8 mouse cellular contexts compared by ENCODE assay signal in genomic region chr8:12395071-12396031, GRCm38 (mm10). TPM values are rescaled to one million over a fixed set of nuclear protein-coding genes. Genes with fewer than 3 reads are reported as not detected.
DNase-seq lines count a peak whose midpoint lies in the region; ATAC-seq lines count a peak whose summit lies in the region.
"Had no signal": no experiment of that assay in that cellular context is flagged by ENCODE, and none has a peak within 500 bp of the region (broad histone marks: within the 10 kb centered on the region; RNA-seq: fewer than 3 reads in every experiment).

Sox1 (plus strand) TSS chr8:12395295.

- H3K36me3 ChIP-seq in megakaryocyte, embryonic 14.5 days (replicated peaks; ENCODE audit: low read length) = no peaks in the 10 kb centered on the region
- no peaks in the 10 kb centered on the region; the same call in 1 of the 2 replicates for H3K36me3 ChIP-seq in embryonic facial prominence, embryonic 10.5 days (replicated peaks)
- no peaks in the 10 kb centered on the region for H3K36me3 ChIP-seq in hindbrain, embryonic 14.5 days (replicated peaks; ENCODE audit: control insufficient read depth, insufficient read depth)
- no peaks in the 10 kb centered on the region for H3K36me3 ChIP-seq in limb, embryonic 13.5 days

- H3K27me3 ChIP-seq in megakaryocyte, embryonic 14.5 days (replicated peaks) = peaks cover 95% of the 10 kb centered on the region
- peaks cover 100% of the 10 kb centered on the region for H3K27me3 ChIP-seq in embryonic facial prominence, embryonic 10.5 days (replicated peaks; ENCODE audit: low read depth, poor library complexity, severe bottlenecking)
- peaks cover 80% of the 10 kb centered on the region for H3K27me3 ChIP-seq in hindbrain, embryonic 14.5 days (ENCODE audit: control insufficient read depth, insufficient read depth, low read length)
- peaks cover 96% of the 10 kb centered on the region for H3K27me3 ChIP-seq in limb, embryonic 13.5 days

- H3K4me3 ChIP-seq in megakaryocyte, embryonic 14.5 days (replicated peaks) = peak within 1 kb of the TSS; percentile 28
- peak within 1 kb of the TSS; percentile 61 for H3K4me3 ChIP-seq in embryonic facial prominence, embryonic 10.5 days
- H3K4me3 ChIP-seq in hindbrain, embryonic 14.5 days (replicated peaks; ENCODE audit: low read length) = peak within 1 kb of the TSS; percentile 44
- peak within 1 kb of the TSS; percentile 44 for H3K4me3 ChIP-seq in limb, embryonic 13.5 days
- H3K4me3 ChIP-seq: myocyte had no signal

- peak; percentile 89 for DNase-seq in embryonic facial prominence, embryonic 10.5 days (ENCODE audit: low spot score)
- peak; percentile 78 for DNase-seq in hindbrain, embryonic 14.5 days (ENCODE audit: low spot score)
- DNase-seq in right cerebral cortex, adult 18-20 months = peak; percentile 80
- no peak for DNase-seq in urinary bladder, postnatal 14 days (ENCODE audit: low spot score)

- H3K9me3 ChIP-seq in megakaryocyte, embryonic 14.5 days = 0 out of 2 replicates have a peak, but pooled peaks cover 3% of the 10 kb centered on the region
- no peaks in the 10 kb centered on the region for H3K9me3 ChIP-seq in embryonic facial prominence, embryonic 10.5 days
- H3K9me3 ChIP-seq in hindbrain, embryonic 14.5 days (ENCODE audit: control insufficient read depth, low read length) = no peaks in the 10 kb centered on the region
- no peaks in the 10 kb centered on the region for H3K9me3 ChIP-seq in limb, embryonic 13.5 days

- peak within 1 kb of the TSS; percentile 88 for H3K27ac ChIP-seq in embryonic facial prominence, embryonic 10.5 days (replicated peaks)
- peak within 1 kb of the TSS; percentile 88 for H3K27ac ChIP-seq in hindbrain, embryonic 14.5 days
- H3K27ac ChIP-seq in limb, embryonic 13.5 days = no peak within 1 kb of the TSS

- peak within 1 kb of the TSS; percentile 65 for H3K9ac ChIP-seq in hindbrain, embryonic 14.5 days
- H3K9ac ChIP-seq in limb, embryonic 13.5 days = no peak within 1 kb of the TSS

- H3K4me1 ChIP-seq in megakaryocyte, embryonic 14.5 days = peaks cover 13% of the 10 kb centered on the region; the same call in 1 of the 2 replicates
- peaks cover 28% of the 10 kb centered on the region for H3K4me1 ChIP-seq in embryonic facial prominence, embryonic 10.5 days
- H3K4me1 ChIP-seq in hindbrain, embryonic 14.5 days (replicated peaks; ENCODE audit: control insufficient read depth, insufficient read depth, low read length) = peaks cover 8% of the 10 kb centered on the region; the same call in 1 of the 2 replicates
- H3K4me1 ChIP-seq in limb, embryonic 13.5 days = peaks cover 28% of the 10 kb centered on the region

- peak within 1 kb of the TSS; percentile 54 for H3K4me2 ChIP-seq in hindbrain, embryonic 14.5 days (replicated peaks)
- peak within 1 kb of the TSS; percentile 70 for H3K4me2 ChIP-seq in limb, embryonic 13.5 days (replicated peaks)

- ATAC-seq in megakaryocyte, adult 5-6 weeks (ENCODE audit: poor library complexity, severe bottlenecking) = no peak
- ATAC-seq in hindbrain, embryonic 14.5 days (ENCODE audit: low FRiP score) = peak; percentile 85
- ATAC-seq in limb, embryonic 13.5 days (ENCODE audit: low FRiP score, low read depth) = peak; percentile 77

- WGBS in embryonic facial prominence, embryonic 10.5 days = under 1% methylated on average over 88 of the region's 89 CpGs
- under 1% methylated on average over 80 of the region's 89 CpGs for WGBS in hindbrain, embryonic 14.5 days
- under 1% methylated on average over 63 of the region's 89 CpGs for WGBS in limb, embryonic 13.5 days

RNA-seq across cellular contexts. Expression of gene Sox1, which starts in this region (rescaled TPM):
- not detected in 2 replicates for polyA plus RNA-seq in megakaryocyte, embryonic 14.5 days (2012; ENCODE audit: insufficient read depth, low replicate concordance)
- not detected in 2 replicates for total RNA-seq in megakaryocyte, adult 5-6 weeks (2015)
- total RNA-seq in megakaryocyte, adult 5-6 weeks (2017) = not detected in 2 replicates
- 1.0 and 1.1 TPM in 2 replicates for polyA plus RNA-seq in embryonic facial prominence, embryonic 10.5 days (2016; fragmentation: Nextera tagmentation; extraction: Ambion mirVana)
- polyA plus RNA-seq in hindbrain, embryonic 14.5 days (2014; fragmentation: Nextera tagmentation; extraction: Ambion mirVana) = 1.9 and 2.5 TPM in 2 replicates
- not detected in 2 replicates for polyA plus RNA-seq in limb, embryonic 13.5 days (2015; fragmentation: Nextera tagmentation; extraction: Ambion mirVana)
- polyA plus RNA-seq: myocyte had no signal

Comparison
In these comparisons a context has a peak if more than half of its experiments do, and no peak if none do; other contexts are left out.
1. Peak in ATAC-seq, H3K4me3 ChIP-seq and H3K4me2 ChIP-seq in limb, embryonic 13.5 days; RNA of the gene not detected or under 1 TPM.